Mouse (Mus musculus): Measurements from ENCODE around the gene Ambra1.

Gene Ambra1

GRCm38 (mm10) chr2:91871225-91871624 lies 141.3 kb downstream of the Ambra1 start:
- DNase-seq (ENCODE audit: low spot score in 2 of 2): no peak

GRCm38 (mm10) chr2:91872658-91873057 lies 142.7 kb downstream of the Ambra1 start:
- DNase-seq (ENCODE audit: low spot score in 2 of 2): no peak

GRCm38 (mm10) chr2:91876000-91876805 lies 146.3 kb downstream of the Ambra1 start:
- no peak for DNase-seq (ENCODE audit: low spot score in 2 of 2)

GRCm38 (mm10) chr2:91876806-91877140 lies 146.8 kb downstream of the Ambra1 start:
- DNase-seq (ENCODE audit: low spot score in 2 of 2): no peak

DNA sequence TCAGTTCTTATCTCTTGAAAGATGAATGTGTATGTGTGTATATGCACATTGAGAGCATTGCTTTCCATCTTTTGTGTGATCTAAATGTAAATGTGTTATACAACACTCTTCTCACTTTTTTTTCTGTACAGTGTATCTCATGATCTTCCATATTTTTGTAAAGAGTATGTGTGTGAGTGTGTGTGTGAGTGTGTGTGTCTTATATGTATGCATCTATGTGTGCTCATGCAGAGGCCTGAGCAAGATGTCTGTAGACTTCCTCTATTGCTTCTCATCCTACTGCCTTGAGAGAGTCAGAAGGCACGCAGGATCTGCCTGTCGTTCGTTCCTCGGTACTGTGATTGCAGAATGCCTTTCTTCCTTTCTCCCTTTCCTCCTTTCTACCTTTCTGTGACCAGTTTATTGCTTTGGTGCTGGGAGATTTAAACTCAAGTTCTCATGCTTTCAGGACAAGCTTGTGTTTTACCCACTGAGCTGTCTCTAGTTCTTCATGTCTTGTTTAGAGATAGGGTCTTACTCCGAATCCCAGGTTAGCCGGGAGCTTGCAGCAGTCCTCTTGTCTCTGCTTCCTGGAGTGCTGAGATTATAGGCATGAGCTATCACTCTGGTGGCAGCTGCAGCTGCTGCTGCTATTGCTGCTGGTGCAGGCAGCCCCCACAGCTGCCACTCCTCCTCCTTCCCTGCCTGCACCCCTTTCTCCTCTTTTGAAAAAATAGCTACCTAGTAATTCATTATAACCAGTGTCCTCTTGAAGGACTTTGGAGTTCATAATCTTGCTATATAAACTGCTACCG lies 148.7 kb downstream of the Ambra1 start:
- no peak for DNase-seq (ENCODE audit: low spot score in 2 of 2)

DNA sequence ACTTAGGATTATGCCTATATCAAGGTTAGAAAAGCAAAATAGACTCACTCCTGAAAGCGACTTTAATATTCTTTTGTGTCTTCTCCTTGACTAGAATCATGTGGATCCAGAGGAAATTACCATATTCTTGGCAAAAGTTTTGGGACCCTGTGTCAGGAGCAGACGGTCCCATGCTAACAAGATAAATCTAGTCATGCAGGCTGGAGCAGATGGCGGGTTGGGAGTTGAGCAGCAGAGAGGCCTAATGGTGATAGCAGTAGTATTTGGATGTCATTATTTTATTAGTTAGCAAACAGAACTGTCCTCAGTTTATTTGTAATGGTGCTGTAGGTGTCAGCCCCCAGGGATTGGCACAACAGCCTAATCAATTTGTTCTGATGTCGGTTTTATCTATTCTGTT lies 154.0 kb downstream of the Ambra1 start:
- DNase-seq (ENCODE audit: low spot score in 2 of 2): no peak

- no peak for DNase-seq (ENCODE audit: low spot score in 2 of 2)
Observed at GRCm38 (mm10) chr2:91884616-91885015, 154.7 kb downstream of the Ambra1 start.

DNA sequence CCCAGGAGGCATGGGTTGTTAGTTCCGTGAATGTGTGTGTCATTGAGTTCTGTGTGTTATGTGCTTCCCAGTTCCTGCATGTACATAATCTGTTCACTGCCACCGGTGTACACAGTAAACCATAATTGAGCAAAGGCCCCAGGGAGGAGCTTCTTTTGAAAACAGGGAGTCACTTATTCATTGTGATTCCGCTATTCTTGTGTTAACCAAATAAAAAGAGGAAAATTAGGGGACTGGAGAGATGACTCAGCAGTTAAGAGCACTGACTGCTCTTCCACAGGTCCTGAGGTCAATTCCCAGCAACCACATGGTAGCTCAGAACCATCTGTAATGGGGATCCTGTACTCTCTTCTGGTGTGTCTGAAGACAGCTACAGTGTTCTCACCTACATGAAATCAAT lies 164.8 kb downstream of the Ambra1 start:
- DNase-seq (ENCODE audit: low spot score in 2 of 2): no peak

DNA sequence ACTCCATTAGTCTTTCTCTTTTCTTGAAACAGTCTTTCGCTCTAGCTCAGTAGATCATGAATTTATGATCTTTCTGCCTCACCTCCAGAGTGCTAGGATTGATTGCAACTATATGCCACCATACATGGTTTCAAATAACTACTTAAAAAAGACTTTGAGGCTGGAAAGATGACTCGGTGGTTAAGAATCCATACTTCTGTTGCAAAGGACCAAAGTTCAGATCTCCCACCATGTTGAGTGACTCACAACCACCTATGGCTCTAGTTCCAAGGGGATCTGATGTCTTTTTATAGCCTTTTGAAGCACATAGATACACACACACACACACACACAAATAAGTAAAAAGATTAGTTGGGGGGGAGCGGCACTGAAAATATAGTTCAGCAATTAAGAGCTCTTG lies 165.5 kb downstream of the Ambra1 start:
- no peak for DNase-seq (ENCODE audit: low spot score in 2 of 2)

- DNase-seq (ENCODE audit: low spot score in 2 of 2): no peak
Observed at GRCm38 (mm10) chr2:91897968-91898367, 168.0 kb downstream of the Ambra1 start.

DNA sequence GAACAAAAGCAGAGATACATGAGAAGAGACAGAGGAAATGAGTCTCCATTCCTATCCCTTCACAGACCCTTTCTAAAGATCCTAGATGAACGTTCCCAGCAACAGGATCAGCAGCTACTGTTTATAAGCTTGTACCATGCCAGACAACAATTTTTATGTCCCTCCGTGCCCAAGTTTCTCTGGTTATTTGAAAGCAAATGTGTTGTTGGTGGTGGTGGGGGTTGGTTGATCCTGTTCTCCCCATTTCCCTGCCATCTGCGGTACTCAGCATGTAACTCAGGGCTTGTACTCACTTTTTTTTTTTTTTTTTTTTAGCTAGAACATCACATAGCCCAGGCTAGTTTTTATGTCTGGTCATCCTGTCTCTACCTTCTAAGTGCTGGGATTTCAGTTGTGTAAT lies 169.2 kb downstream of the Ambra1 start:
- DNase-seq (ENCODE audit: low spot score in 2 of 2): no peak

DNA sequence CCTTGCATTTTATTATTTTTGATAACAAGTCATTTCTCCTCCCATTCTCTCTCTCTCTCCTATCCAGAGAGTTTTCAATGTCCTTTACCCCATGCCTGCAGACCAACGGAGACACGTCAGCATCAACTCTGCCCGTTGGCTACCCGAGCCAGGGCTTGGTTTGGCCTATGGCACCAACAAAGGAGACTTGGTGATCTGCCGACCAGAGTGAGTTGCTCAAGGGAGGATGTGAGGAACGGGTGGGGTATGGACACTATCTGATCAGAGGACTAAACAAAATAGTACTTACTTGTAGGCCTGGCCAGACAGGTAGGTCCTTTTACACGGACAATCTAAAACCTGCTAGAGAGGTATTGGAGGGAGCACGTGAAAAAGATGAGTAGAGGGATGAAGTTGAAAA lies 170.5 kb downstream of the Ambra1 start:
- DNase-seq (ENCODE audit: low spot score in 2 of 2): no peak

GRCm38 (mm10) chr2:91902336-91902735 lies 172.4 kb downstream of the Ambra1 start:
- DNase-seq (ENCODE audit: low spot score in 2 of 2): no peak

DNA sequence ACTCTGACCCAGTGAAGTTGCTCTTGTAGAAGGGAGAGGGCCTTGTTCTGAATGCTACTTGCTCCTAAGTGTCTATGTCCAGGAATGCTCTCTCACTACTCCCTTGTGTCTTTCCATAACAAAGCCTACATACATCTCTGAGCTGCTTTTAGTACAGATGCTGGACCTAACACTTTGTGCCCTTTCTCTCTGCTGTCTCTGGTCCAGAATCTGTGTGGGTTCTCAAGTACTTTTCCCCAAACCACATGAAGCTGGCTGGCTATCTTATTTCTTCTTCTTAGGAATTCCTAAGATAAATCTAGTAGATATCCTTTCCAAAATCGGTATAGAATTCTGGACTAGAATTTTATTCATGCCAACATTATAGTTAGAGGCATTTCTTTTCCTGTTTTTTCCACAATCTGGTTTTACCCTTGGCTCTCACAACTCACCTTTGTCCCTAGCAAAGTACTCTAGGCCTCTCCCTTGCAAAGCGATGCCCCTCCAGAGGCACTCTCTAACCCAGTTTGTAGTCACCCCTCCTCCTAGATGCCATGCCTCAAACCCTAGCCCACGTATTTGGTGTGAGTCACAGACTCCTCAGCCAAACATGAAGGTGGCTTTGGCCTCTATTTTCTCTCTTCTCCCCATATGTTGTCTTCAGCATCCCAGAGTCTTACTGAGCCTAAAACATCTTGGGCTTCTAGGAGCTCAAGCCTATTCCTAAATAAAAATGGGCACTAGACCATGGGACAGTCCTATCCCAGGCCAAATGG lies 173.4 kb downstream of the Ambra1 start:
- DNase-seq (ENCODE audit: low spot score in 2 of 2): no peak

- DNase-seq (ENCODE audit: low spot score in 2 of 2): peak; percentile 20 to 49
Observed at GRCm38 (mm10) chr2:91904618-91905307, 174.8 kb downstream of the Ambra1 start.

DNA sequence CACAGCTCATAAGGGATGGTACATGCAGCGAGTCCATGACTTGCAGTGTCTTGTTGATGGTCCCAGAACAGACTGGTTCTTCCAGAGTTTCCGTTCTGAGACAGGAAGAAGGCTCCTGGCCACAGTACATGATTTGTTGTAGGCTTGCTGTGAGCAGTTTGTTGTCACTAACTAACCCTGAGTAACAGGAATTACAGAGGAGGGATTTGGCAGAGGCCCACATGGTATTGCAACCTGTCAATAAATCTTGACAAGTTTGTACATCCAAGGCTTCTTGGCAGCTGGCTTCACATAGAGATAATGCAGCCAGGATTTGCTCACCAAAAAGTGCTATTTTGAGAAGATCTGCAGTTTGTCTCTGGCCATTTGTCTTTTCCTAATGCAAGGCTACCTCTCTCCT lies 176.2 kb downstream of the Ambra1 start:
- DNase-seq (ENCODE audit: low spot score in 2 of 2): no peak

- no peak for DNase-seq (ENCODE audit: low spot score in 2 of 2)
Observed at GRCm38 (mm10) chr2:91912616-91913015, 182.7 kb downstream of the Ambra1 start.

DNA sequence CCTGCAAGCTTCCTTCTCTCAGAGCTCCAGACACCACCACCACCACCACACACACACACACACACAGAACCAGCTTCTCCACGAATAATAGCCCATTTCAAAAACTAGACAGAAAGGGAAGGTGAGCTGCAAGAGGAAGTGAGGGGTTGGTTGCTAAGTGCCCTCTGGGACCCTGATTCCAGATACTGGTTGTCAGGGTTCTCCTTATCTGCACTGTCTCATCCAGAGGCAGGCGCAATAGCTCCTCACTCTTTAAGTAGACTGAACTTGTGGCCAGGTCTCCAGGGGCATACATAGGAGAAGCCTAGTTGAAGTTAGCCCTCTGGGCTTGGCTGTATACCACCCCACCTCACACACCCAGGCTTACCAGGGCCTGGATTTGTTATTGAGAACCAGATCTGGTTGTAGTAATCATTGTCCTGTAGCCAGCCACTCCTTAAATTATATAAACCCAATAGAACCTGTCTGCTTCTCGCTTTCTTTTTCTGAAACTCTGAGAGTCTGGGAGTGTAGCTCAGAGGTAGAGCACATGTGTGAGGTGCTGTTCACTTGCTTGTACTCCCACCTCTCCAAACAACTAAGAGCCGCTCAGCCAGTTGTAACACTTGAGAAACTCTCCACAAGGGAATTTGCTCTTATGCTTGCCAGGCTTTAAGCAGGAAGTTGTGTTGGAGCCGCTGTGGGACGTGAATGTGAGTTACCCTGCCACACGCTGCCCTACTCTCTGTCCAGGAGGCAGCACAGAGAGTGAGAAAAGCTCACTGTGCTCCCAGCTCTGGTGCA lies 183.6 kb downstream of the Ambra1 start:
- no peak for DNase-seq (ENCODE audit: low spot score in 2 of 2)

GRCm38 (mm10) chr2:91916346-91916977 lies 186.5 kb downstream of the Ambra1 start:
- no peak for DNase-seq (ENCODE audit: low spot score in 2 of 2)

DNA sequence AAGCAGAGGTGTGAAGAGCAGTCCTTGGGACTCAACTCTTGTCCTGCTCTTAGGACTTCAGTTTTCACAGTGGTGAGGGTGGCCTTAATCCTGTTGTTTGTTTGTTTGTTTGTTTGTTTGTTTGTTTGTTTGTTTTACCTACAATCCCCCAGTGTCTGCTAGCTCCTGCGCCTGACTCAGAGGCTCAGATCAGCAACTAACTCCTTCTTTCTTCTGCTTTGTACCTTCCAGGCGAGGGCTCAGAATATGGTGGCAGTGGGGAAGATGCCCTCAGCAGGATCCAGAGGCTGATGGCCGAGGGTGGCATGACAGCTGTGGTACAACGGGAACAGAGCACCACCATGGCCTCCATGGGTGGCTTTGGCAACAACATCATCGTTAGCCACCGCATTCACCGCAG lies 187.2 kb downstream of the Ambra1 start:
- DNase-seq (ENCODE audit: low spot score in 2 of 2): no peak

- no peak for DNase-seq (ENCODE audit: low spot score in 2 of 2)
Observed at GRCm38 (mm10) chr2:91920130-91920529, 190.2 kb downstream of the Ambra1 start.

All from frontal cortex, postnatal 10 days (tissue).